Comparison of ENCODE assay signal across 17 mouse cellular contexts in genomic region chr5:134672198-134672516, GRCm38 (mm10). TPM values are rescaled to one million over a fixed set of nuclear protein-coding genes. Genes with fewer than 3 reads are reported as not detected.
DNase-seq lines count a peak whose midpoint lies in the region; ATAC-seq and TF ChIP-seq lines count a peak whose summit lies in the region.
"Had no signal": no experiment of that assay in that cellular context is flagged by ENCODE, and none has a peak within 500 bp of the region (broad histone marks: within the 10 kb centered on the region; RNA-seq: fewer than 3 reads in every experiment).

No protein-coding gene starts in this region.

- no peak overlapping the region for H3K27ac ChIP-seq in heart, embryonic 10.5 days
- 0 out of 2 replicates have a peak overlapping the region, but pooled peaks have one; percentile 8 for H3K27ac ChIP-seq in stomach, embryonic 16.5 days (ENCODE audit: low read length)
- H3K27ac ChIP-seq in stomach, postnatal 0 days (replicated peaks): no peak overlapping the region
- peak overlapping the region; percentile 72 for H3K27ac ChIP-seq in midbrain, embryonic 14.5 days (replicated peaks; ENCODE audit: low read depth, low read length)
- H3K27ac ChIP-seq: limb, embryonic 15.5 days had no signal

- H3K36me3 ChIP-seq in heart, embryonic 10.5 days: peaks cover 37% of the 10 kb centered on the region
- peaks cover 3% of the 10 kb centered on the region; the same call in 1 of the 2 replicates for H3K36me3 ChIP-seq in stomach, embryonic 16.5 days (ENCODE audit: control insufficient read depth, insufficient read depth, low read length)
- H3K36me3 ChIP-seq in stomach, postnatal 0 days (ENCODE audit: control insufficient read depth, insufficient read depth, low read length): peaks cover 3% of the 10 kb centered on the region; the same call in 1 of the 2 replicates
- peaks cover 57% of the 10 kb centered on the region for H3K36me3 ChIP-seq in midbrain, embryonic 14.5 days (ENCODE audit: control insufficient read depth, insufficient read depth, low read length)

- no peak for ATAC-seq in stomach, embryonic 16.5 days (ENCODE audit: insufficient read depth, low FRiP score)
- ATAC-seq in stomach, postnatal 0 days (ENCODE audit: low FRiP score, low TSS enrichment): no peak
- ATAC-seq in midbrain, embryonic 14.5 days (ENCODE audit: low FRiP score, low TSS enrichment): no peak
- ATAC-seq: liver, postnatal 0 days had no signal

- TF ChIP-seq CTCF in stomach, postnatal 0 days (IDR thresholded peaks at IDR 0.05; ENCODE audit: low read depth): no peak

- no peaks in the 10 kb centered on the region for H3K27me3 ChIP-seq in heart, embryonic 10.5 days (ENCODE audit: insufficient read depth, poor library complexity, severe bottlenecking)
- H3K27me3 ChIP-seq in stomach, embryonic 16.5 days (ENCODE audit: control insufficient read depth, insufficient read depth, low read length): no peaks in the 10 kb centered on the region
- H3K27me3 ChIP-seq in stomach, postnatal 0 days (ENCODE audit: control insufficient read depth, insufficient read depth, low read length): no peaks in the 10 kb centered on the region
- H3K27me3 ChIP-seq in midbrain, embryonic 14.5 days (ENCODE audit: control insufficient read depth, insufficient read depth, low read length): no peaks in the 10 kb centered on the region
- H3K27me3 ChIP-seq: limb, embryonic 15.5 days had no signal

- H3K4me3 ChIP-seq in heart, embryonic 10.5 days: no peak overlapping the region
- H3K4me3 ChIP-seq in stomach, embryonic 16.5 days (replicated peaks; ENCODE audit: low read length): no peak overlapping the region
- H3K4me3 ChIP-seq in stomach, postnatal 0 days (ENCODE audit: low read depth, low read length): no peak overlapping the region
- no peak overlapping the region for H3K4me3 ChIP-seq in midbrain, embryonic 14.5 days (replicated peaks; ENCODE audit: low read depth, low read length)
- H3K4me3 ChIP-seq: embryonic facial prominence, embryonic 10.5 days; limb, embryonic 15.5 days had no signal

- DNase-seq in heart, adult 11 months: peak; percentile 83
- DNase-seq in heart, embryonic 10.5 days (ENCODE audit: low spot score): no peak
- DNase-seq in stomach, postnatal 0 days (ENCODE audit: low spot score): no peak
- DNase-seq in midbrain, embryonic 14.5 days: no peak
- DNase-seq in right cerebral cortex, postnatal 4 days: no peak
- DNase-seq in left cerebral cortex, adult 9 months (ENCODE audit: low spot score in 2 of 2): no peak
- DNase-seq: adrenal gland, postnatal 10 days; B cell, adult 2 months; cerebellum, adult 11-12 months; gastrocnemius, postnatal 14 days; kidney, adult 9 months; kidney, postnatal 36 days; liver, postnatal 0 days; thymus, adult 18-20 months had no signal

- H3K9ac ChIP-seq in stomach, embryonic 16.5 days (ENCODE audit: low read length): no peak overlapping the region
- no peak overlapping the region for H3K9ac ChIP-seq in stomach, postnatal 0 days (ENCODE audit: low read length)
- no peak overlapping the region; the same call in 1 of the 2 replicates for H3K9ac ChIP-seq in midbrain, embryonic 14.5 days (replicated peaks; ENCODE audit: low read length)
- H3K9ac ChIP-seq: limb, embryonic 15.5 days; liver, postnatal 0 days had no signal

- 89% methylated on average over 1 of the region's 1 CpGs for WGBS in heart, embryonic 10.5 days
- 100% methylated on average over 1 of the region's 1 CpGs for WGBS in stomach, embryonic 16.5 days
- WGBS in stomach, postnatal 0 days: 87% methylated on average over 1 of the region's 1 CpGs
- 68% methylated on average over 1 of the region's 1 CpGs for WGBS in midbrain, embryonic 14.5 days

- no peaks in the 10 kb centered on the region for H3K9me3 ChIP-seq in heart, embryonic 10.5 days
- no peaks in the 10 kb centered on the region for H3K9me3 ChIP-seq in stomach, embryonic 16.5 days (replicated peaks; ENCODE audit: control insufficient read depth, low read length)
- H3K9me3 ChIP-seq in stomach, postnatal 0 days (ENCODE audit: control insufficient read depth, low read length): no peaks in the 10 kb centered on the region
- H3K9me3 ChIP-seq in midbrain, embryonic 14.5 days (ENCODE audit: control insufficient read depth, low read length): no peaks in the 10 kb centered on the region
- H3K9me3 ChIP-seq: embryonic facial prominence, embryonic 10.5 days; limb, embryonic 15.5 days had no signal

- no peak for TF ChIP-seq EP300 in stomach, postnatal 0 days (optimal IDR thresholded peaks at IDR 0.05)

- H3K4me1 ChIP-seq in heart, embryonic 10.5 days: peaks cover 30% of the 10 kb centered on the region
- H3K4me1 ChIP-seq in stomach, embryonic 16.5 days (ENCODE audit: control insufficient read depth, insufficient read depth, low read length): peaks cover 14% of the 10 kb centered on the region
- peaks cover 2% of the 10 kb centered on the region; the same call in 1 of the 2 replicates for H3K4me1 ChIP-seq in stomach, postnatal 0 days (replicated peaks; ENCODE audit: control insufficient read depth, insufficient read depth)
- peaks cover 16% of the 10 kb centered on the region for H3K4me1 ChIP-seq in midbrain, embryonic 14.5 days (ENCODE audit: control insufficient read depth, insufficient read depth, low read length)

- H3K4me2 ChIP-seq in stomach, embryonic 16.5 days (ENCODE audit: low read depth, low read length): no peak overlapping the region
- H3K4me2 ChIP-seq in stomach, postnatal 0 days (replicated peaks; ENCODE audit: low read depth): no peak overlapping the region
- no peak overlapping the region for H3K4me2 ChIP-seq in midbrain, embryonic 14.5 days (ENCODE audit: low read length)
- H3K4me2 ChIP-seq: limb, embryonic 15.5 days had no signal

RNA-seq across cellular contexts. Expression of gene Limk1, which starts 16.2 kb away (rescaled TPM):
- 3.7 and 4.7 TPM in 2 replicates for polyA plus RNA-seq in heart, embryonic 10.5 days (2016; fragmentation: Nextera tagmentation; extraction: Ambion mirVana)
- 3.7 and 4.1 TPM in 2 replicates for polyA plus RNA-seq in stomach, embryonic 16.5 days (2015; fragmentation: Nextera tagmentation; extraction: Ambion mirVana)
- 1.9 and 2.2 TPM in 2 replicates for polyA plus RNA-seq in stomach, postnatal 0 days (2015; fragmentation: Nextera tagmentation; extraction: Ambion mirVana)
- polyA plus RNA-seq in midbrain, embryonic 14.5 days (2014; fragmentation: Nextera tagmentation; extraction: Ambion mirVana): 22.3 and 39.4 TPM in 2 replicates

RNA-seq across cellular contexts. Expression of gene Eif4h, which starts 32.9 kb away (rescaled TPM):
- 435 and 453 TPM in 2 replicates for polyA plus RNA-seq in heart, embryonic 10.5 days (2016; fragmentation: Nextera tagmentation; extraction: Ambion mirVana)
- 378 and 395 TPM in 2 replicates for polyA plus RNA-seq in stomach, embryonic 16.5 days (2015; fragmentation: Nextera tagmentation; extraction: Ambion mirVana)
- polyA plus RNA-seq in stomach, postnatal 0 days (2015; fragmentation: Nextera tagmentation; extraction: Ambion mirVana): 238 and 242 TPM in 2 replicates
- polyA plus RNA-seq in midbrain, embryonic 14.5 days (2014; fragmentation: Nextera tagmentation; extraction: Ambion mirVana): 357 and 372 TPM in 2 replicates

RNA-seq across cellular contexts. Expression of gene Lat2, which starts 57.3 kb away (rescaled TPM):
- 2.9 and 4.1 TPM in 2 replicates for polyA plus RNA-seq in heart, embryonic 10.5 days (2016; fragmentation: Nextera tagmentation; extraction: Ambion mirVana)
- 3.4 and 3.5 TPM in 2 replicates for polyA plus RNA-seq in stomach, embryonic 16.5 days (2015; fragmentation: Nextera tagmentation; extraction: Ambion mirVana)
- polyA plus RNA-seq in stomach, postnatal 0 days (2015; fragmentation: Nextera tagmentation; extraction: Ambion mirVana): 0.99 and 1.1 TPM in 2 replicates
- 1.5 and 2.7 TPM in 2 replicates for polyA plus RNA-seq in midbrain, embryonic 14.5 days (2014; fragmentation: Nextera tagmentation; extraction: Ambion mirVana)

Comparison
In these comparisons a context has a peak if more than half of its experiments do, and no peak if none do; other contexts are left out.
1. H3K27ac ChIP-seq: peak in stomach, embryonic 16.5 days (single experiment) and midbrain, embryonic 14.5 days (single experiment); none in heart, embryonic 10.5 days (single experiment) and stomach, postnatal 0 days (single experiment).